In the genomic region with DNA sequence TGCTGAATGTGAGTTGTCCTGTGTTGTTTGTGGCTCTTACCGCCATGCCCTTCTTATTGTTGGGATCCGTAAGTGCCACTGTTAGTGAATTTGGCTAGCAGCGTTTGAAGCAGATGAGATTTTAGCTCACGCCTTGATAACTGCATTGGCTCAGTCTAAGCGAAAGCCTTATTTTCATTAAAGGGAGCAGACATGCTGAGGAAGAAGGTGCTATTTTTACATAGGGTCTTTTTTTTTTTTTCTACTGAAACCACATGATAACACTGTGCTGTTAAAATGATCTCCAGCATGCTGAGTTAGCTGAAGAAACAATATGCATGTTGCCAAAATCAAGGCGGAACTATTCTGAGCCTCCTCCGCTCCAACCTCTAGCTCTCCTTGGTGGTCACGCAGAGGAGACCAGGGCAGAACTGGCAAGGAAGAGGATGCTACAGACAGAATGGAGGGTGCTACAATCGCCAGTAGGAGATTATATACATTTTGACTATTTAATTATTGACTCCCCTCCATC, we compare ENCODE assay signal across 20 mouse cellular contexts.
A peak's percentile ranks its signal among the peaks of the same experiment; 100 is the strongest.
DNase-seq lines count a peak whose midpoint lies in the region; ATAC-seq and TF ChIP-seq lines count a peak whose summit lies in the region.
"Had no signal": no experiment of that assay in that cellular context is flagged by ENCODE, and none has a peak within 500 bp of the region (broad histone marks: within the 10 kb centered on the region; RNA-seq: fewer than 3 reads in every experiment).

No protein-coding gene starts in this region.

- no peak for TF ChIP-seq POLR2A in brain, embryonic 14.5 days (IDR thresholded peaks at IDR 0.05; ENCODE audit: borderline replicate concordance, extremely low read depth, insufficient read depth, insufficient read length, poor library complexity, severe bottlenecking)

- H3K27me3 ChIP-seq in forebrain, embryonic 16.5 days (replicated peaks; ENCODE audit: control insufficient read depth, insufficient read depth, low read length), result no peaks in the 10 kb centered on the region
- H3K27me3 ChIP-seq in forebrain, embryonic 11.5 days (ENCODE audit: control insufficient read depth, insufficient read depth, low read length), result no peaks in the 10 kb centered on the region
- H3K27me3 ChIP-seq in hindbrain, postnatal 0 days (ENCODE audit: insufficient read depth, low read length), result no peaks in the 10 kb centered on the region
- H3K27me3 ChIP-seq in hindbrain, embryonic 12.5 days, result no peaks in the 10 kb centered on the region
- H3K27me3 ChIP-seq: embryonic facial prominence, embryonic 13.5 days; heart, embryonic 13.5 days; hindbrain, embryonic 13.5 days; intestine, embryonic 15.5 days had no signal

- no peaks in the 10 kb centered on the region for H3K9me3 ChIP-seq in forebrain, embryonic 16.5 days (ENCODE audit: control insufficient read depth, low read length)
- H3K9me3 ChIP-seq in forebrain, embryonic 11.5 days (ENCODE audit: control insufficient read depth, low read length), result no peaks in the 10 kb centered on the region
- no peaks in the 10 kb centered on the region for H3K9me3 ChIP-seq in hindbrain, postnatal 0 days (ENCODE audit: low read length)
- no peaks in the 10 kb centered on the region for H3K9me3 ChIP-seq in hindbrain, embryonic 12.5 days (replicated peaks)
- H3K9me3 ChIP-seq: embryonic facial prominence, embryonic 13.5 days; hindbrain, embryonic 13.5 days; intestine, embryonic 15.5 days had no signal

- H3K27ac ChIP-seq in forebrain, embryonic 16.5 days (ENCODE audit: low read length), result no peak overlapping the region; the same call in 1 of the 2 replicates
- H3K27ac ChIP-seq in forebrain, embryonic 11.5 days (ENCODE audit: low read depth, low read length), result no peak overlapping the region
- no peak overlapping the region for H3K27ac ChIP-seq in hindbrain, postnatal 0 days
- H3K27ac ChIP-seq in hindbrain, embryonic 12.5 days, result no peak overlapping the region
- H3K27ac ChIP-seq: embryonic facial prominence, embryonic 13.5 days; gastrocnemius, adult 2 months; heart, embryonic 13.5 days; hindbrain, embryonic 13.5 days; intestine, embryonic 15.5 days had no signal

- DNase-seq in forebrain, embryonic 11.5 days (ENCODE audit: low spot score), result no peak
- peak; percentile 3 for DNase-seq in hindbrain, postnatal 0 days (ENCODE audit: low spot score)
- peak; percentile 48 for DNase-seq in brain, adult 2 months (ENCODE audit: low read depth, low spot score)
- peak; percentile 40 for DNase-seq in brain, embryonic 14.5 days (ENCODE audit: low read depth)
- no peak for DNase-seq in lung, postnatal 36 days
- DNase-seq: adrenal gland, adult 2 months; adrenal gland, postnatal 25 days; cerebellum, adult 11 months; cerebellum, adult 8-10 months; cerebellum, postnatal 36 days; gastrocnemius, adult 2 months; gastrocnemius, postnatal 25 days; heart, postnatal 4 days; kidney, adult 18-20 months had no signal

- no peak overlapping the region for H3K4me3 ChIP-seq in forebrain, embryonic 16.5 days (replicated peaks; ENCODE audit: low read length)
- no peak overlapping the region for H3K4me3 ChIP-seq in forebrain, embryonic 11.5 days (ENCODE audit: low read depth, low read length)
- H3K4me3 ChIP-seq in hindbrain, postnatal 0 days (ENCODE audit: low read length), result no peak overlapping the region
- no peak overlapping the region for H3K4me3 ChIP-seq in hindbrain, embryonic 12.5 days
- H3K4me3 ChIP-seq: embryonic facial prominence, embryonic 13.5 days; gastrocnemius, adult 2 months; heart, embryonic 13.5 days; hindbrain, embryonic 13.5 days; intestine, embryonic 15.5 days had no signal

- ATAC-seq in forebrain, embryonic 16.5 days, result peak; percentile 77
- no peak for ATAC-seq in forebrain, embryonic 11.5 days (replicated peaks; ENCODE audit: low FRiP score)
- no peak for ATAC-seq in hindbrain, postnatal 0 days
- no peak for ATAC-seq in hindbrain, embryonic 12.5 days (ENCODE audit: low FRiP score)
- ATAC-seq: intestine, embryonic 15.5 days had no signal

- WGBS in forebrain, embryonic 16.5 days, result 69% methylated on average over 9 of the region's 9 CpGs
- 91% methylated on average over 9 of the region's 9 CpGs for WGBS in forebrain, embryonic 11.5 days
- 80% methylated on average over 9 of the region's 9 CpGs for WGBS in hindbrain, postnatal 0 days
- 91% methylated on average over 9 of the region's 9 CpGs for WGBS in hindbrain, embryonic 12.5 days

- no peak overlapping the region for H3K9ac ChIP-seq in forebrain, embryonic 16.5 days (replicated peaks; ENCODE audit: low read depth, low read length)
- no peak overlapping the region for H3K9ac ChIP-seq in forebrain, embryonic 11.5 days (ENCODE audit: low read length)
- no peak overlapping the region for H3K9ac ChIP-seq in hindbrain, postnatal 0 days (replicated peaks; ENCODE audit: low read length)
- H3K9ac ChIP-seq in hindbrain, embryonic 12.5 days, result no peak overlapping the region
- H3K9ac ChIP-seq: embryonic facial prominence, embryonic 13.5 days; heart, embryonic 13.5 days; hindbrain, embryonic 13.5 days; intestine, embryonic 15.5 days had no signal

- no peaks in the 10 kb centered on the region for H3K4me1 ChIP-seq in forebrain, embryonic 16.5 days (replicated peaks; ENCODE audit: control insufficient read depth, insufficient read depth, low read length)
- no peaks in the 10 kb centered on the region for H3K4me1 ChIP-seq in forebrain, embryonic 11.5 days (replicated peaks; ENCODE audit: control insufficient read depth, insufficient read depth, low read length)
- no peaks in the 10 kb centered on the region for H3K4me1 ChIP-seq in hindbrain, postnatal 0 days (ENCODE audit: insufficient read depth, low read length)
- no peaks in the 10 kb centered on the region for H3K4me1 ChIP-seq in hindbrain, embryonic 12.5 days
- H3K4me1 ChIP-seq: embryonic facial prominence, embryonic 13.5 days; hindbrain, embryonic 13.5 days; intestine, embryonic 15.5 days had no signal

- no peak overlapping the region for H3K4me2 ChIP-seq in forebrain, embryonic 16.5 days (ENCODE audit: low read length)
- H3K4me2 ChIP-seq in forebrain, embryonic 11.5 days (ENCODE audit: low read depth, low read length, severe bottlenecking), result no peak overlapping the region
- no peak overlapping the region for H3K4me2 ChIP-seq in hindbrain, postnatal 0 days (ENCODE audit: low read depth, low read length)
- H3K4me2 ChIP-seq in hindbrain, embryonic 12.5 days (replicated peaks), result no peak overlapping the region
- H3K4me2 ChIP-seq: embryonic facial prominence, embryonic 13.5 days; heart, embryonic 13.5 days; hindbrain, embryonic 13.5 days; intestine, embryonic 15.5 days had no signal

- TF ChIP-seq CTCF in hindbrain, postnatal 0 days (IDR thresholded peaks at IDR 0.05; ENCODE audit: low read depth), result no peak
- no peak for TF ChIP-seq CTCF in brain, embryonic 14.5 days (IDR thresholded peaks at IDR 0.05; ENCODE audit: borderline replicate concordance, extremely low read depth, insufficient read depth, insufficient read length)

- H3K36me3 ChIP-seq in forebrain, embryonic 16.5 days (ENCODE audit: control insufficient read depth, insufficient read depth), result no peaks in the 10 kb centered on the region
- no peaks in the 10 kb centered on the region for H3K36me3 ChIP-seq in forebrain, embryonic 11.5 days (ENCODE audit: control insufficient read depth, insufficient read depth, low read length)
- no peaks in the 10 kb centered on the region for H3K36me3 ChIP-seq in hindbrain, postnatal 0 days (ENCODE audit: insufficient read depth, low read length)
- no peaks in the 10 kb centered on the region for H3K36me3 ChIP-seq in hindbrain, embryonic 12.5 days
- H3K36me3 ChIP-seq: embryonic facial prominence, embryonic 13.5 days; heart, embryonic 13.5 days; hindbrain, embryonic 13.5 days; intestine, embryonic 15.5 days had no signal

Comparison
In these comparisons a context has a peak if more than half of its experiments do, and no peak if none do; other contexts are left out.
1. DNase-seq: peak in hindbrain, postnatal 0 days (single experiment), brain, adult 2 months (single experiment) and brain, embryonic 14.5 days (single experiment); none in forebrain, embryonic 11.5 days (single experiment) and lung, postnatal 36 days (single experiment).